In genomic region chrX:13846653-13847501, GRCm38 (mm10) we compare ENCODE assay signal across 8 mouse cellular contexts. TPM values are rescaled to one million over a fixed set of nuclear protein-coding genes. Genes with fewer than 3 reads are reported as not detected.
A peak's percentile ranks its signal among the peaks of the same experiment; 100 is the strongest.
DNase-seq lines count a peak whose midpoint lies in the region; ATAC-seq lines count a peak whose summit lies in the region.

No protein-coding gene starts in this region.

- intact Hi-C loops in left cerebral cortex, postnatal 25 days (cut with DNase I), result loop anchor here (5.0 kb wide), 2 partner anchors 115 to 415 kb away; no protein-coding TSS in a partner anchor

- DNase-seq in adrenal gland, adult 8-10 months, result peak; percentile 85
- peak; percentile 78 for DNase-seq in embryo, embryonic 11.5 days (ENCODE audit: low read depth, low spot score)
- peak; percentile 90 for DNase-seq in gastrocnemius, postnatal 25 days
- peak; percentile 87 to 90 for DNase-seq in left cerebral cortex, postnatal 25 days (ENCODE audit: low spot score in 2 of 2)
- peak; percentile 92 for DNase-seq in mesoderm, embryonic 11.5 days (ENCODE audit: low read depth, low spot score)
- DNase-seq in right cerebral cortex, postnatal 25 days, result peak; percentile 89
- peak; percentile 69 to 88 for DNase-seq in urinary bladder, postnatal 36 days (ENCODE audit: low spot score in 2 of 2)

- H3K36me3 ChIP-seq in intestine, embryonic 15.5 days, result no peaks in the 10 kb centered on the region

- peak overlapping the region; percentile 54 for H3K4me3 ChIP-seq in intestine, embryonic 15.5 days (replicated peaks)

- H3K9me3 ChIP-seq in intestine, embryonic 15.5 days, result no peaks in the 10 kb centered on the region

- H3K4me1 ChIP-seq in intestine, embryonic 15.5 days (replicated peaks), result no peaks in the 10 kb centered on the region

- peak overlapping the region; percentile 75 for H3K27ac ChIP-seq in intestine, embryonic 15.5 days

- peak; percentile 93 for ATAC-seq in intestine, embryonic 15.5 days

- WGBS in intestine, embryonic 15.5 days, result 14% methylated on average over 53 of the region's 59 CpGs

- peak overlapping the region; percentile 41 for H3K9ac ChIP-seq in intestine, embryonic 15.5 days

- no peaks in the 10 kb centered on the region for H3K27me3 ChIP-seq in intestine, embryonic 15.5 days (replicated peaks)

- H3K4me2 ChIP-seq in intestine, embryonic 15.5 days (replicated peaks), result peak overlapping the region; percentile 56

RNA-seq across cellular contexts. Expression of gene Cask, which starts 4.3 kb away (rescaled TPM):
- total RNA-seq in adrenal gland, adult 8-10 months (2022), result 10 to 100 TPM; 28.9 to 38.3 (median 33.7) TPM
- total RNA-seq in gastrocnemius, postnatal 25 days (2021), result 10 to 100 TPM in 1 of 2 experiments, 1 to 10 TPM in 1; 9.0 to 15.0 TPM
- polyA plus RNA-seq in intestine, embryonic 15.5 days (2015; fragmentation: Nextera tagmentation; extraction: Ambion mirVana), result 10.9 and 11.3 TPM in 2 replicates
- 100 to 1,000 TPM; 123 to 128 TPM for total RNA-seq in left cerebral cortex, postnatal 25 days (2021)

Comparison
In these comparisons a context has a peak if more than half of its experiments do, and no peak if none do; other contexts are left out.
1. Peak in every context shown above with its lines: DNase-seq, ATAC-seq, H3K4me3 ChIP-seq and H3K27ac ChIP-seq.